Mouse (Mus musculus) activated CD4-positive, CD25-positive, alpha-beta regulatory T cell, adult 4 months (primary cell): ENCODE results near the gene Zrsr2. TPM values are rescaled to one million over a fixed set of nuclear protein-coding genes. Genes with fewer than 3 reads are reported as not detected.

Source experiments
- ATAC-seq: one replicate; pipeline ENCODE4 v1.8.0; 2017
- polyA plus RNA-seq, 2 experiments: library from polyadenylated mRNA; unstranded; fragments of 100-300 nt; shearing (Covaris generic); gene quantifications; one replicate each; pipeline ENCODE4 v1.2.1; 2017

Zrsr2 gene
- polyA plus RNA-seq: 10 to 100 TPM; 35.7 to 43.8 TPM

GRCm38 (mm10) chrX:163958467-163958875, at the start of gene Zrsr2:
Zrsr2 (minus strand) TSS chrX:163958661.
- ATAC-seq: peak; percentile 79

DNA sequence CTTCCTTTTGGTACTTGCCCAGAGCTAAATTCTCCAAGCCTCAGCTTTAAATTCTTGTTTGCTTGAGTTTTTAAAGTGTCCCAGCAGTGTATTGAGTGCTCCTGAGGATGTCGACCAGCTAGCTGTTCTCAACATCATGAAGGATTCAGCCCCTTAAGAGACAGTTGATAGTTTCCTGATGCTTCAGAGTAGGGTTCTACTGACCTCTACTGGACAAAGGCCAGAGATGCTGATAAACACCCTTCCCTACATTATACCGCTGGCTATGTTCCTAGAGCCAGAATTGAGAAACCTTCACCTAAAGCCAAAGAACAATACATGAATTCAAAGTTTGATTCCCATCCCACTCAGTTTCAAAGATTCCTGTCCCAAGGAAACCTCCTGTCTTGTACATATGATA, 46.3 kb upstream of the Zrsr2 start:
- peak; percentile 72 for ATAC-seq

DNA sequence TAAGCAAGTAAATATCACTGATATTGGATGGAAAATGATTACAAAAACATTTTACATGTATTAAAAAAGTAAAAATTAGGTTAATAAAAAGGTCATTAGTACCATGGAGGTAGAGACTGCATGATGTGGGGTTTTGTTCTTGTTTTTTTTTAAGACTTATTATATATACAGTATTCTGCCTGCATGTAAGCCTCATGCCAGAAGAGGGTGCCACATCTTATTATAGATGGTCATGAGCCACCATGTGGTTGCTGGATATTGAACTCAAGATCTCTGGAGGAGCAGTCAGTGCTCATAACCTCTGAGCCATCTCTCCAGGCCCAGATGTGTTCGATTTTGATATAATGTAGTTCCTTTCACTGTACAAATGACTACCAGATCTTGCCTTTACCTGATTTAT, 41.4 kb upstream of the Zrsr2 start:
- ATAC-seq: no peak

DNA sequence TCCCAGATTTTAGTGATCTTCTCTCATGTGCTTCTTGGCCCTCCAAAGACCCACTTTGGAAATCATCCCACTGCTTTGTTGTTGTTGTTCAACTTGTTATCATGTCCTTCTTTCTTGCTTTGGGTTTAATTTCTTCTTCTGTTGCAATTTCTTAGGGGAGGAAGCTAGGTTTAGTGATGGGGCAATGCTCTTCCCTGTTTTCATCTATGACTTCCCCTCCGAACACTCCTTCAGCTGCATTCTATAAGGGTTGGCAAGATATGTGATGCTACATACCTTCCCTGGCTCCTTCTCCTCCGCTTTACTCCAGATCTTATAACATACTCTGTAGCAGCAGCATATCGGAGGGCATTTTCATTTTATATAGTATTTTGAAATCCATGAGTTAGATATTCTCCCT, 38.3 kb upstream of the Zrsr2 start:
- ATAC-seq: no peak

- ATAC-seq: no peak
Measured at GRCm38 (mm10) chrX:163987718-163988374, 29.4 kb upstream of the Zrsr2 start.

GRCm38 (mm10) chrX:163982129-163982528, 23.7 kb upstream of the Zrsr2 start:
- ATAC-seq: no peak

GRCm38 (mm10) chrX:163981500-163981899, 23.0 kb upstream of the Zrsr2 start:
- no peak for ATAC-seq

DNA sequence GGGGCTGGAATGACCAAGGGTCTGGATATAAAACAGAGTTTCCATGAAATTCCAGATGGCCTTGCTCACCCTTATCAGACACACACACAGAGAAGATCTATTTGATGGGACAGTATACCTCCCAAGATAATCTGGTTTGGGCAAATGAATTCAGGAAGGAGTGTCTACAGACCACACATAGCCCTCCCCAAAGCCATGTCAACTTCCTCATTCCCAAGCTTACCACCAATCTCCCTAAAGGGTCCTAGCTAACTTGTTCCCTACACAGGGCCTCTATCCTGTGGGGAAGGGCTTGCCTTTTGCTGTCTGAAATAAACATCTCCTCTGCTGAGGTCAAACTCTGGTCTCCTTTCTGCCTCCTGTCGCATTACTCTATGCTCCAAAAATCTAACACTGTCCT, 22.6 kb upstream of the Zrsr2 start:
- ATAC-seq: no peak

DNA sequence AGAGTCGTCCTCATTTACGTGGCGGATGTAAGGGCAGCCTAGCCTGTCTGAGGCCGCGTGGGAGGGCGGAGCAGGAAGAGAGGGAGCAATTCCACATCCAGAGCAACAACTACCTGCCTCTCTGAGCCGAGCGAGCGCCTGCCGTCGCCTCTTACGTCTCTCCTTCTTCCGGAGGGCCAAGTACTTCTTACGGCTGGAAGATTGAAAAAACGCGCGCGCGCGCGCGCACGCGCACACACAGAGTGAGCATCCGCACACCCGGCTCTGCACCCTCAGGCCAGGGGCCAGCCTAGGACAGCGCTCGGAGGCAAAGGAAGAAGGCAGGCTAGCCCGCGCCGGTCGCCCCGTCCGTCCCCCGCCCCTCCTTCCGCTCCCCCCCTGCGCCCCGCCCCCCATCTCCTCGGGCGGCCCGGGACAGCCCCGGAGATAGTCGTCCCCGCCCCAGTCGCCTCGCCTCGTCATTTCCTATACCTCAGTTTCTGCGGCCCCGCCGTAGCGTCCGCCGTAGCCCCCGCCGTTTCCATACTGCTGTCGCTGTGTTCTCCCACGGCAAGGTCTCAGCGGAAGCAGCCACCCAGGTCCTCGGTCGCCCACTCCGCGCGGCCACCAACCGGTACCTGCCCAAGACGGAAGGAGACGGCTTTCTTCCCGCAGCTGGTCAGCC, 526 bp downstream of the Zrsr2 start:
- peak; percentile 74 for ATAC-seq

DNA sequence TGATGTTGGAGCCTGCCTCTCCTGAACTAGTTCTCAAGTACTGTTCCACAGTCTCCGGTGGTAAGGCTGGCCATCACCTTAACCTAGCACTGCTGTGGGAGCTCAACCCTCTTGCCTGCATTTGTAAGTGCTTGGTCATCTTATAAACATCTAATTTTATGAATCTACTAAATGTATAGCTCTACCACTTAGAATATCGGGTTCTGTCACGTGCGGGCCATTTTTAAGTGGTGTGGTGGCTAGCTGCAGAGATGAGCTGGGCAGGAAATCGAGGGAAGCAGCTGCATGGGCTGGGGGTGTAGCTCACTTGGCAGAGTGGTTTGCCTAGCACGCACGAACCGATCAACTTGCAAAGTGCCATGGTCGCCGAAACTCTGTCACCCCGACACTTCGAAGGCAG, 1.1 kb downstream of the Zrsr2 start:
- peak; percentile 19 for ATAC-seq

DNA sequence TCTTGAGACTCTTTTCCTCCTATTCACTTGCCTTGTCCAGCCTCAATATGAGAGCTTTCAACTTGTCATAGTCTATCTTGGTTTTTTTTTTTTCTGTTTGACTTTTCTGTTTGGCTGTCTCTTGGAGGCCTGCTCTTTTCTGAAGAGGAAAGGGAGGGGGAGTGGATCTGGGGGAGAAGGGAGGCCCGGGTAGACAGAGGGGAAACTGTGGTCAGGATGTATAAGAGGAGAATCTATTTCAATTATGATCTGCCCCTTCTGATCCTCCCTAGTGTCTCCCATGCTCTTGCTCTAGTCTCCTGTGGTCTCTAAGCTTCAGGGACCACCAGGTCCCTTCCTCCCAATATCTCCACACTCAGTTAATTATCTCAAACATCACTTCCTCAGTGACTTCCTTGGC, 6.8 kb downstream of the Zrsr2 start:
- ATAC-seq: peak; percentile 68

- no peak for ATAC-seq
Measured at GRCm38 (mm10) chrX:163944381-163944780, 14.1 kb downstream of the Zrsr2 start.

GRCm38 (mm10) chrX:163938587-163938986, 19.9 kb downstream of the Zrsr2 start:
- ATAC-seq: no peak

DNA sequence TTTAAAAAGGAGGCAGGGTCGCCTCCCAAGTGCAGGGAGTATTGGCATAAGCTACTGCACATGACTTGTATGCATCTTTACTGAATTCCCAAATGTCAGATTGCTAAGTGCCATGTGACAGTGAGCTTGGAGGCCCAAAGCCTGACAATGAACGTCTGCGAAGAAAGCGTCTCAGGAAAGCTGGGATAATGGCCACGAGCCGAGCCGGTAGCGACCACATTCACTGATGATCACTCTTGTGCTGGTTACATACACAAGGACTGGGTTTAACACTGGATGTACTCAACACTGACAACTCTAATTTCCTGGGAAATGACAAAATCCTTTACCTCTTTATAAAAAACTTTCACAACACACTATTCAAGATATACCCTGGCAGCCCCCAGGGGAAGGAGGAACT, 23.7 kb downstream of the Zrsr2 start:
- no peak for ATAC-seq

GRCm38 (mm10) chrX:163929550-163929949, 28.9 kb downstream of the Zrsr2 start:
- no peak for ATAC-seq

- no peak for ATAC-seq
Measured at GRCm38 (mm10) chrX:163912791-163913190, 45.7 kb downstream of the Zrsr2 start.

- ATAC-seq: no peak
Measured at GRCm38 (mm10) chrX:163909381-163909780, 49.1 kb downstream of the Zrsr2 start.

- ATAC-seq: peak; percentile 91
Measured at GRCm38 (mm10) chrX:163908337-163909250, 49.9 kb downstream of the Zrsr2 start, which contains the start of gene Ap1s2. Ap1s2 (plus strand) TSS chrX:163909017.

DNA sequence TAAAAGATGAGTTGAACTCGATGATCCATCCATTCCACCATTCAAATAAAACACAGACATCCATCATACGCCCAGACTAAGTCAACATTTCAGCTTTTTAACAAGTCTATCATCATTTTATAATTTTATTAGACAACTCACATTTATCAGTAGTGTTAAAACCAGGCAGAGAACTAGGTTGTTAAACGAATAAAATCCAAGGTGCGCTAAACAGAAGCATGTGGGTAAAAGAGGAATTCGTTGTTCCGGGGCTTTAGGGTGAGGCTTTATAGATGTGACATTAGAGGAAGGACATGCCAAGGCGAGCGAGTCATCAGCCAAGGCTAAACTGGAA, 50.5 kb downstream of the Zrsr2 start:
- ATAC-seq: no peak

- no peak for ATAC-seq
Measured at GRCm38 (mm10) chrX:163906861-163907260, 51.6 kb downstream of the Zrsr2 start.

GRCm38 (mm10) chrX:163899431-163900020, 58.9 kb downstream of the Zrsr2 start:
- ATAC-seq: no peak

GRCm38 (mm10) chrX:163897354-163897753, 61.1 kb downstream of the Zrsr2 start:
- no peak for ATAC-seq

- no peak for ATAC-seq
Measured at GRCm38 (mm10) chrX:163885539-163885981, 72.9 kb downstream of the Zrsr2 start.
